In the genomic region with DNA sequence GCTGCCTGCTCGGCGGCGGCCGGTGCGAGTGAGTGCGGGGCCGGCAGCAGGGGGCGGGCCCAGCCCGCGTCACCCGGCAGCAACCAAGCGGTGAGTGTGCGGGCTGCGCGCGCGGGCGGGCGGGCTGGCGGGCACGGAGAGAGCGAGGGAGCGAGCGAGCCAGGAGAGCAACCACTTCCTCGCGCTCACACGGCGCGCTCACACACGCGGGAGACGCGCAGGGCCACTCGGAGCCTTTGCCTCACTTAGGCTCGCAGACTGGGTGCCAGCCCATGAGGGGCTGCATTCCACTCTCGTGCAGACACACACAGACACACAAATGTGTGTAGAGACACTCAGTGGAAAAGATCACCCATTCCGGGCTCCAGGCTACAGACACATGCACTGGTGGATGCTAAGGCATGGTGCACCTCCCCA, we compare ENCODE assay signal across 10 mouse cellular contexts. TPM values are rescaled to one million over a fixed set of nuclear protein-coding genes. Genes with fewer than 3 reads are reported as not detected.
A peak's percentile ranks its signal among the peaks of the same experiment; 100 is the strongest.
DNase-seq lines count a peak whose midpoint lies in the region; ATAC-seq lines count a peak whose summit lies in the region.
"Had no signal": no experiment of that assay in that cellular context is flagged by ENCODE, and none has a peak within 500 bp of the region (broad histone marks: within the 10 kb centered on the region; RNA-seq: fewer than 3 reads in every experiment).

TSS of gene Doc2b (minus strand) at position 21 of the 417 bp plus-strand sequence.

- H3K36me3 ChIP-seq in kidney, embryonic 15.5 days = no peaks in the 10 kb centered on the region
- H3K36me3 ChIP-seq in liver, embryonic 11.5 days (ENCODE audit: control insufficient read depth, insufficient read depth, low read length) = no peaks in the 10 kb centered on the region
- H3K36me3 ChIP-seq in neural tube, embryonic 15.5 days = no peaks in the 10 kb centered on the region

- peak within 1 kb of the TSS; percentile 58 for H3K4me3 ChIP-seq in kidney, embryonic 15.5 days (replicated peaks)
- peak within 1 kb of the TSS; percentile 47 for H3K4me3 ChIP-seq in liver, embryonic 11.5 days (ENCODE audit: low read depth, low read length)
- peak within 1 kb of the TSS; percentile 52 for H3K4me3 ChIP-seq in neural tube, embryonic 15.5 days (replicated peaks)

- peaks cover 47% of the 10 kb centered on the region for H3K27me3 ChIP-seq in kidney, embryonic 15.5 days
- H3K27me3 ChIP-seq in liver, embryonic 11.5 days (replicated peaks; ENCODE audit: control insufficient read depth, insufficient read depth, low read length) = peaks cover 73% of the 10 kb centered on the region
- peaks cover 49% of the 10 kb centered on the region for H3K27me3 ChIP-seq in neural tube, embryonic 15.5 days (replicated peaks)
- H3K27me3 ChIP-seq: Patski had no signal

- H3K9me3 ChIP-seq in kidney, embryonic 15.5 days (replicated peaks) = no peaks in the 10 kb centered on the region
- H3K9me3 ChIP-seq in liver, embryonic 11.5 days (ENCODE audit: control insufficient read depth, low read length) = no peaks in the 10 kb centered on the region
- H3K9me3 ChIP-seq in neural tube, embryonic 15.5 days (replicated peaks) = no peaks in the 10 kb centered on the region

- 3% methylated on average over 36 of the region's 37 CpGs for WGBS in kidney, embryonic 15.5 days
- 5% methylated on average over 37 of the region's 37 CpGs for WGBS in liver, embryonic 11.5 days
- WGBS in neural tube, embryonic 15.5 days = 4% methylated on average over 28 of the region's 37 CpGs

- peak within 1 kb of the TSS; percentile 65 for H3K9ac ChIP-seq in kidney, embryonic 15.5 days
- H3K9ac ChIP-seq in liver, embryonic 11.5 days (ENCODE audit: low read depth, low read length) = peak within 1 kb of the TSS; percentile 12; the same call in 1 of the 2 replicates
- H3K9ac ChIP-seq in neural tube, embryonic 15.5 days (replicated peaks) = peak within 1 kb of the TSS; percentile 56

- H3K4me1 ChIP-seq in kidney, embryonic 15.5 days = peaks cover 17% of the 10 kb centered on the region
- H3K4me1 ChIP-seq in liver, embryonic 11.5 days (replicated peaks; ENCODE audit: control insufficient read depth, insufficient read depth, low read length) = 0 out of 2 replicates have a peak, but pooled peaks cover 2% of the 10 kb centered on the region
- H3K4me1 ChIP-seq in neural tube, embryonic 15.5 days = peaks cover 19% of the 10 kb centered on the region

- DNase-seq in kidney, adult 18-20 months = no peak
- peak; percentile 66 to 67 for DNase-seq in cerebellum, adult 18-20 months
- DNase-seq in kidney, postnatal 4 days = peak; percentile 56 to 74
- DNase-seq in liver, embryonic 11.5 days (ENCODE audit: low spot score) = no peak
- no peak for DNase-seq in spleen, postnatal 36 days (ENCODE audit: low spot score in 2 of 2)

- H3K4me2 ChIP-seq in kidney, embryonic 15.5 days = peak within 1 kb of the TSS; percentile 74
- H3K4me2 ChIP-seq in liver, embryonic 11.5 days = peak within 1 kb of the TSS; percentile 59
- H3K4me2 ChIP-seq in neural tube, embryonic 15.5 days = peak within 1 kb of the TSS; percentile 73

- peak; percentile 63; the same call in 1 of the 2 replicates for ATAC-seq in kidney, embryonic 15.5 days (replicated peaks; ENCODE audit: low FRiP score)
- peak; percentile 91 for ATAC-seq in frontal cortex, adult (ENCODE audit: low TSS enrichment)
- ATAC-seq in liver, embryonic 11.5 days (replicated peaks; ENCODE audit: low FRiP score) = no peak
- ATAC-seq in neural tube, embryonic 15.5 days (ENCODE audit: low FRiP score) = peak; percentile 88
- ATAC-seq: Patski had no signal

- no peak within 1 kb of the TSS for H3K27ac ChIP-seq in kidney, embryonic 15.5 days
- H3K27ac ChIP-seq in liver, embryonic 11.5 days (ENCODE audit: low read depth, low read length) = no peak within 1 kb of the TSS
- no peak within 1 kb of the TSS for H3K27ac ChIP-seq in neural tube, embryonic 15.5 days (replicated peaks)
- H3K27ac ChIP-seq: macrophage had no signal

RNA-seq across cellular contexts. Expression of gene Doc2b, which starts in this region (rescaled TPM):
- polyA plus RNA-seq in kidney, embryonic 15.5 days (2015; fragmentation: Nextera tagmentation; extraction: Ambion mirVana) = 1.0 and 1.4 TPM in 2 replicates
- 0.10 and 0.40 TPM in 2 replicates for polyA plus RNA-seq in liver, embryonic 11.5 days (2014; fragmentation: Nextera tagmentation; extraction: Ambion mirVana)
- polyA plus RNA-seq in neural tube, embryonic 15.5 days (2015; fragmentation: Nextera tagmentation; extraction: Ambion mirVana) = 2.5 and 2.8 TPM in 2 replicates
- polyA plus RNA-seq: macrophage had no signal

Comparison
In these comparisons a context has a peak if more than half of its experiments do, and no peak if none do; other contexts are left out.
1. DNase-seq: peak in cerebellum, adult 18-20 months (2 of 2) and kidney, postnatal 4 days (2 of 2); none in kidney, adult 18-20 months (single experiment), liver, embryonic 11.5 days (single experiment) and spleen, postnatal 36 days (0 of 2).
2. H3K9ac ChIP-seq: peak in every context shown above with its lines; median percentile 65 in kidney, embryonic 15.5 days; 56 in neural tube, embryonic 15.5 days; 12 in liver, embryonic 11.5 days.
3. Peak in every context shown above with its lines, with median percentiles within 50 percentile points of each other: H3K4me2 ChIP-seq and H3K4me3 ChIP-seq.